Mouse (Mus musculus) frontal cortex, postnatal 14 days (tissue): ENCODE results near the gene Garnl3.
"Not testable (repeated sequence)": the region's sequence is repeated elsewhere in the genome, so short reads cannot be mapped to it uniquely, and the experiment has no call there.

Experiments
- DNase-seq, 2 experiments: peaks; one replicate each; pipeline ENCODE4 v3.0.0; 2022; ENCODE audit warnings: low spot score in 2 of 2

Gene Garnl3

GRCm38 (mm10) chr2:33032391-33033062, 98.9 kb downstream of the Garnl3 start:
- DNase-seq = no peak

GRCm38 (mm10) chr2:33025040-33025439, 106.4 kb downstream of the Garnl3 start:
- DNase-seq = no peak

DNA sequence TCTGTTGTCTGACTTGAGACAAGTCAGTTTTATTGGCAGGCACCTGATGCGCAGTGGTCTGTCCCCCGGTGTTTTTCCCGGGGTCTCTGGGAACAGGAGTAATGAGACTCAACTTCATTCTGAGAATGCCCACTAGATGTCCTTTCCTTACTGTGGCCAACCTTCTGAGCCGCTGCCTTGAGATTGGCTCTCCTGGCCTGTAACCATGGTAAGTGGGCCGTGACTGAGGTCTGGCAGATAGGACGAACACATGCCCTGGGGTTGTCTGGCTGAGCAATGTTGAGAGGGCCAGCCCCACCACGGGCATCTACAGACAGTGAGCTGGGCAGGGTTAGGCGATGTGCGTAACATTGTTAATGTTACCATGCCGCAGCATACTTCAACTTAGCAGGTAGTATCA, 106.9 kb downstream of the Garnl3 start:
- DNase-seq = no peak

- no peak for DNase-seq
Measured at GRCm38 (mm10) chr2:33022846-33023245, 108.6 kb downstream of the Garnl3 start.

GRCm38 (mm10) chr2:33018026-33018425, 113.4 kb downstream of the Garnl3 start:
- DNase-seq = no peak

GRCm38 (mm10) chr2:33017191-33017590, 114.3 kb downstream of the Garnl3 start:
- no peak for DNase-seq

- DNase-seq = no peak
Measured at GRCm38 (mm10) chr2:33014877-33015276, 116.6 kb downstream of the Garnl3 start.

GRCm38 (mm10) chr2:33009055-33009454, 122.4 kb downstream of the Garnl3 start:
- DNase-seq = not testable (repeated sequence)

DNA sequence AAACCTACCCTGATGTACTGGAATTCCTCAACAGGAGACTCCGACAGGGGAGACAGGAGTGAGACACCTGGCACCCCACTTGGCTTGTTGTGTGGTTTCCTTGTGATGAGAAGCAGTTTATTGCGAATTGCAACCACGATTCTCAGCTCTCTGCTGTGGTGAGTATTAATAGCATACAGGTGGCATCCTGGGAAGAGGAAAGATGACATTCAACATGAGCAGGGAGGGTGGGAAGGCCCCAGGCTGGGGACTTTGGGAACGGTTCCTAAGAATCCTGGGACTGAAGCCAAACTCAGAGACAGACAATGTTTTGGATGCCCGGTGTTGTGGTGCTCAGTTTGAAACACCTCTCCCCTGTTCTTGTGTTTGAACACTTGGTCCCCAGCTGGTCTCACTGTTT, 126.4 kb downstream of the Garnl3 start:
- DNase-seq = no peak

- no peak for DNase-seq
Measured at GRCm38 (mm10) chr2:33002144-33002543, 129.3 kb downstream of the Garnl3 start.

DNA sequence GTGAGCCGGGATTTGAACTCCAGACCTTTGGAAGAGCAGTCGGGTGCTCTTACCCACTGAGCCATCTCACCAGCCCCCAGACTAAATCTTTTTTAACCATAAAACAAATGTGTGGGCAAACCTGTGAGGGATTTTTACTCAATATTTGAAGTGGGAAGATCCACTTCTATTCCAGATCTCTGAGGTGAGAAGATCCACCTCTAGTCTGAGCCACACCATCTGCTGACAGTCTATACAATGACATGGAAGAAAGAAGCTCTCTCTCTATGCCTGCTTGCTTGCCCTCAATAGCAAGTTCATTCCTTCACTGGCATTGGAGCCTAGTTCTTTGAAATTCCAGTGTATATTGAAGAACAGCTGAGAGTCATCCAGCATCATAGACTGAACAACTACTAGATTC, 131.7 kb downstream of the Garnl3 start:
- no peak for DNase-seq

DNA sequence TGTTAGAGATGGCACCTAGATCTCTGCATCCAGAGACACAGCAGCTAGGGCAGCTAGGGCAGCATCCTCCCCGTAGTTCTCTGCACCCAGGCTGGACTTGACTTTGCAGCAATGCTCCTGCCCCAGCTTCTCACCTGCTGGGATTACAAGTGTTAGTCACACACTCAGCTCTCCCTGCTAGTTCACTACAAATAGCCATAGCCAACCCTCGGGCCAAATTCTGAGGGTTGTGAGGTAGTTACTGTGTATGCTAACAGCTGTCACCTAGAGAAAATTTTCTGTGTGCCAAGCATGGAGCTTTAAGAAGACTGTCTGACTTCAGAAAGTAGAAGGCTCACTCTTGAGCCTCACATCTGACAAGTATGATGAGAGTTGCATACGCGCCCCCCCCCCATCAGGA, 133.7 kb downstream of the Garnl3 start:
- DNase-seq = no peak

GRCm38 (mm10) chr2:32997081-32997480, 134.4 kb downstream of the Garnl3 start:
- DNase-seq = no peak

DNA sequence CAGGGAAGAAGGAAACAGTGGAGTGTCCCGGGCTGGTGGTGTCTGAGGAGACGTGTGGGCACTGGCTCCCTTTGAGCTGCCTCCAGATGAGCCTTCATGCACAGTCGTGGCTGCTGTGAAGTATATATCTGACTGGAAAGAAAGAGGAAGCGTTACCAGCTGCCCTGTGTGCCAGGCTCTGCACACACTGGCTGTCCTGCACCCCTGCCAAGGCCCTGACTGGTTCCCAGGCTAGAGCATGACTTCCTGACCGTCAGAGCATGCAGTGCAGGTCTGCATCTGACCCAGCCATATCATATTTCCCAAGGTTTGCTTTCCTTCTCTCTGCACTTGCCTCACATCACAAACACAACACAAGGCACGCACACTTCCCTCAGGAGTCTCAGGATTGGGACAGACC, 139.3 kb downstream of the Garnl3 start:
- no peak for DNase-seq

- DNase-seq = no peak
Measured at GRCm38 (mm10) chr2:32990167-32990832, 141.2 kb downstream of the Garnl3 start.

DNA sequence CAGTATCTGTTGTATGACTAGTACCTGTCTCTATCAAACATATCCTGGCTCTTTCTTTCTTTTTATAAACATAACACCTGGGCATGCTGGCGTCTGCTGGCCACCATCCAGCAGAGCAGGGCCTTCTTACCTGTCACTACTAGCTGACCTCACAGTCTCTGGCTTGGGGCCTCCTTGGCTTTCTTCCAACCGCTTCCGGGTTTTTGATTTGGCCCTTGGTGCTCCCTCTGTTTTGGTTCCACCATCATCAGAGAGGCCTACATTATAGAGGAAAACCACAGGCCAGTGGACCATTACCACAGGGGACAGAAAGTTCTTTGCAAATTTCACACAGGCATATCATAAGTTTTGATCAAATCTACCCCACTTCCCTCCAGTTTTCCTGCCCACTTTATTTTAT, 142.1 kb downstream of the Garnl3 start:
- no peak for DNase-seq

GRCm38 (mm10) chr2:32985844-32986243, 145.6 kb downstream of the Garnl3 start:
- DNase-seq = no peak

GRCm38 (mm10) chr2:32983617-32984016, 147.8 kb downstream of the Garnl3 start:
- no peak for DNase-seq

DNA sequence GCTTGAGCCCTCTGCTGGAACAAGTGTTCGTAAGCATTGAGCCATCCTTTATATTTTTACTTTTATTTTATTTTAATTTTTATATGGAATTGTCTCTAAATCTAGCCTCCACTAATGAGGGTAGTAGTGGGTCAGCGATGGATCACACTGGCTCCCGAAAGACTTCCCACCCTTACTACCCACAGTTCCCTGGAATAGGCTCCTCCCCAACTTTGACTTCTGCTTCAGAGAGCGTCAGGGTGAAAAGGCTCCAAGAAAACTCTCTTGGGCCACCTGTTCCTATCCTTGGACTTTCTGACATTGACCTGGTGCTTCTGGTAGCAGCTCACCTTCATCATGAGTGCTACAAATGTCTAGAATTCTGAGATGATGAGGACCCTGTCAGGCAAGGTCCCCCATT, 148.8 kb downstream of the Garnl3 start:
- no peak for DNase-seq

GRCm38 (mm10) chr2:32981725-32982271, 149.7 kb downstream of the Garnl3 start, which contains the start of gene Slc2a8:
TSS of gene Slc2a8 (minus strand) at chr2:32982083.
- DNase-seq = peak; percentile 88 to 89

DNA sequence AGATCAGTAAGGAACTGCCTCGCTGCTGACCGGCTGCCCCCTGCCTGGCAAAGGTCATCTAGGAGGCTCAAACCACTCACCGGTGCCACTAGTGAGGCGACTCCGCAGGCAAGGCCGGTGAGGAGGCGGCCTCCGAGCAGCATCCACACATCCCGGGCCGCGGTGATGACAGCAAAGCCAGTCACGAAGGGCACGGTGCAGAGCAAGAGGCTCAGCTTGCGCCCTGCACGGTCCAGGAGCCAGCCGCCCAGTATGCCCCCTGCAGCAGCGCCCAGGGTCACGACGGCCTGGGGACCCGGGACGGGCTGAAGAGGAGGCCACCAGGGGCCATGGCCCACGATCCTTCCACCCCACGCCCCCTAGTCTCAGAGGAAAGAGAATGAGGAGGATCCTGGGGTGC, 150.2 kb downstream of the Garnl3 start:
- no peak for DNase-seq

DNA sequence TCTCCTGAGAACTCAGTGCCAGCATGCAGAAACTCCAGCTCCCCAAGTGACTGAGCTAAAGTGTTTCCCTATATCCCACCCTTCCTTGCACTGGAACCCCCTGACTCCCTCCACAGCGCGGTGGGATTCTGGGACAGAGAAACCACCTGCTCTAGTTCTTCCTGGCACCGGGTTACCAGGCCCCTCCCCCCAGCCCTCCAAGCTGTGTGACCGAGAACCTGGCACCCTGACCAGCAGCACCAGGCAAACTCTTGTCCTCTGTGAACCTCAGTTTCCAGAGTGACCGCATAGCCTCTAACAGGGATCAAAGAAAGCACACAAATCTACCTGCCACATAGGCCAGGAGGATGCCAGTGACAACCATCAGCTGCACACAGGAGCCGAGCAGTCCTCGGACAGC, 151.8 kb downstream of the Garnl3 start:
- no peak for DNase-seq

DNA sequence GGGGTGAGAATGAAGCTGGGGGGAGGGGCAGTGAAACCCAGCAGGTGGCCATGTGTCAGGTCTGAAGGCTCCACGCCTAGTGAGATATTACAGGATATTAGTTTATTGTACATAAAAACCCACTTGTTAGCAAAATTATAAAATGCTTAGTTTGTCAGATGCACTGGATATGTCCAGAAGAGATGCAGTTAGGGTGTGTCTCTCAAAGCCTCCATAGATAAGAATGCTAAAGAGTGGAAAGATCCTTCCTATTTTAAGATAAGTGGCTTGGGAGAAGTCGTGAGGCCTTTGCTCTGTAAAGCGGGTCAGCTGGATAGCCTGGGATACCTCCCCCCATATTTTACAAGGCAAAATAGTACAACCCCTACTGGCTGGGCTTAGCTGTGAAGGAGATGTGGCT, 152.8 kb downstream of the Garnl3 start:
- DNase-seq = no peak
